Mouse (Mus musculus): Measurements from ENCODE around the gene Hoxa1.

DNA sequence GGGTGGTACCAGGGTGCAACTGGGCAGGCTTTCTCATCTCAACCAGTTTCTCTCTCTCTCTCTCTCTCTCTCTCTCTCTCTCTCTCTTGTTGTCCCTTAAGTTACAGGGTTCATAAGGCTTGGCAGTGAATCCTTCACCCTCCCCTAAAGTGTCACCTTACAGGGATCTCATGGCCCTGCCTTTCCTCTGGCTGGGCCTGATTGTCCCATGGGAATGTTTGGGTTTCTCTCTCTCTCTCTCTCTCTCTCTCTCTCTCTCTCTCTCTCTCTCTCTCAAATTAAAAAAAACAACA lies 49.5 kb upstream of the Hoxa1 start:
- TF ChIP-seq CTCF (IDR thresholded peaks at IDR 0.05) (no peak), POLR2A (IDR thresholded peaks at IDR 0.05; ENCODE audit: insufficient read depth, low read depth, low read length) (no peak), EP300 (IDR thresholded peaks at IDR 0.05; ENCODE audit: insufficient read depth, low read depth, low read length) (no peak)

Data from heart, adult 2 months (tissue).